Mouse (Mus musculus) forebrain, embryonic 13.5 days (tissue): Measurements from ENCODE around the gene Cfap20. TPM values are rescaled to one million over a fixed set of nuclear protein-coding genes. Genes with fewer than 3 reads are reported as not detected.
A peak's percentile ranks its signal among the peaks of the same experiment; 100 is the strongest.

Experiments used
- ATAC-seq: fragments of 200-750 bp; cut with Nextera tagmentation; 2 replicates; pipeline ENCODE4 v1.8.0; 2017
- H3K27ac ChIP-seq: fragments of 300-500 bp; sonication (generic); 2 replicates; pipeline ENCODE4 v1.5.1; 2015; ENCODE audit warnings: inconsistent platforms, mild to moderate bottlenecking, moderate library complexity
- H3K27me3 ChIP-seq: fragments of 300-500 bp; sonication (generic); 2 replicates; pipeline ENCODE4 v1.6.1; 2015; ENCODE audit warnings: mild to moderate bottlenecking, inconsistent platforms
- H3K36me3 ChIP-seq: fragments of 300-500 bp; sonication (generic); 2 replicates; pipeline ENCODE4 v1.6.1; 2015; ENCODE audit warnings: mild to moderate bottlenecking, inconsistent platforms; ENCODE audit not compliant: poor library complexity, severe bottlenecking
- H3K4me1 ChIP-seq: fragments of 300-500 bp; sonication (generic); 2 replicates; pipeline ENCODE4 v1.6.1; 2015; ENCODE audit warnings: inconsistent platforms
- H3K4me2 ChIP-seq: fragments of 300-500 bp; sonication (generic); 2 replicates; pipeline ENCODE4 v1.6.1; 2015; ENCODE audit warnings: inconsistent platforms, mild to moderate bottlenecking, moderate library complexity
- H3K4me3 ChIP-seq: fragments of 300-500 bp; sonication (generic); 2 replicates; pipeline ENCODE4 v1.5.1; 2015; ENCODE audit warnings: mild to moderate bottlenecking, inconsistent platforms
- H3K9ac ChIP-seq: fragments of 300-500 bp; sonication (generic); 2 replicates; pipeline ENCODE4 v1.6.1; 2015; ENCODE audit warnings: mild to moderate bottlenecking, inconsistent platforms
- H3K9me3 ChIP-seq: fragments of 300-500 bp; sonication (generic); replicated peaks from 2 replicates; pipeline ENCODE4 v1.6.1; 2016; ENCODE audit warnings: inconsistent platforms
- WGBS: fragments of 180-500 bp; shearing (Covaris S2); methylation state at CpG from one replicate; pipeline ENCODE4 v1.1.7; 2015; 5-methylcytosine and 5-hydroxymethylcytosine counted together
- polyA plus RNA-seq: library from polyadenylated mRNA; unstranded; fragments of >200 nt; fragmentation: Nextera tagmentation; extraction: Ambion mirVana; gene quantifications from 2 replicates; pipeline ENCODE4 v1.2.1, GENCODE M21; 2015

Cfap20 gene
- polyA plus RNA-seq, 1 experiment from 2014 or later: 144 TPM

GRCm38 (mm10) chr8:95435930-95436329 lies 1.3 kb upstream of the Cfap20 start:
- peaks cover 2% of the 10 kb centered on the region; the same call in 1 of the 2 replicates for H3K36me3 ChIP-seq
- no peak for ATAC-seq
- no peaks in the 10 kb centered on the region for H3K9me3 ChIP-seq
- H3K27me3 ChIP-seq: no peaks in the 10 kb centered on the region
- no peak overlapping the region for H3K4me3 ChIP-seq
- no peak overlapping the region for H3K4me2 ChIP-seq
- peaks cover 36% of the 10 kb centered on the region for H3K4me1 ChIP-seq
- no peak overlapping the region for H3K9ac ChIP-seq
- 90% methylated on average over 3 of the region's 3 CpGs for WGBS
- no peak overlapping the region for H3K27ac ChIP-seq

GRCm38 (mm10) chr8:95435471-95435870 lies 802 bp upstream of the Cfap20 start:
- Histone ChIP-seq H3K4me1 (peaks cover 40% of the 10 kb centered on the region), H3K36me3 (peaks cover 2% of the 10 kb centered on the region; the same call in 1 of the 2 replicates), H3K9ac (no peak overlapping the region), H3K27ac (0 out of 2 replicates have a peak overlapping the region, but pooled peaks have one; percentile 93), H3K27me3 (no peaks in the 10 kb centered on the region), H3K4me2 (no peak overlapping the region), H3K9me3 (no peaks in the 10 kb centered on the region), H3K4me3 (peak overlapping the region; percentile 95; the same call in 1 of the 2 replicates)
- ATAC-seq: no peak
- 87% methylated on average over 9 of the region's 9 CpGs for WGBS

GRCm38 (mm10) chr8:95434233-95434632 lies 436 bp downstream of the Cfap20 start:
- Histone ChIP-seq H3K4me1 (peaks cover 53% of the 10 kb centered on the region), H3K27ac (peak overlapping the region; percentile 93), H3K9me3 (no peaks in the 10 kb centered on the region), H3K9ac (peak overlapping the region; percentile 94), H3K4me3 (peak overlapping the region; percentile 95), H3K36me3 (peaks cover 2% of the 10 kb centered on the region; the same call in 1 of the 2 replicates), H3K4me2 (peak overlapping the region; percentile 81), H3K27me3 (no peaks in the 10 kb centered on the region)
- no peak for ATAC-seq
- under 1% methylated on average over 25 of the region's 25 CpGs for WGBS

- H3K27ac ChIP-seq: no peak overlapping the region
- H3K27me3 ChIP-seq: no peaks in the 10 kb centered on the region
- no peaks in the 10 kb centered on the region for H3K9me3 ChIP-seq
- H3K36me3 ChIP-seq: peaks cover 2% of the 10 kb centered on the region; the same call in 1 of the 2 replicates
- WGBS: 62% methylated on average over 4 of the region's 4 CpGs
- peaks cover 64% of the 10 kb centered on the region for H3K4me1 ChIP-seq
- H3K4me3 ChIP-seq: peak overlapping the region; percentile 95
- peak overlapping the region; percentile 81 for H3K4me2 ChIP-seq
- H3K9ac ChIP-seq: peak overlapping the region; percentile 94
- ATAC-seq: no peak
Measured at GRCm38 (mm10) chr8:95433124-95433523, 1.5 kb downstream of the Cfap20 start.

- H3K4me1 ChIP-seq: peaks cover 70% of the 10 kb centered on the region
- peak overlapping the region; percentile 81 for H3K4me2 ChIP-seq
- no peak overlapping the region; the same call in 1 of the 2 replicates for H3K9ac ChIP-seq
- H3K36me3 ChIP-seq: peaks cover 2% of the 10 kb centered on the region; the same call in 1 of the 2 replicates
- ATAC-seq: no peak
- no peaks in the 10 kb centered on the region for H3K9me3 ChIP-seq
- H3K4me3 ChIP-seq: 0 out of 2 replicates have a peak overlapping the region, but pooled peaks have one; percentile 95
- no peak overlapping the region for H3K27ac ChIP-seq
- H3K27me3 ChIP-seq: no peaks in the 10 kb centered on the region
- 66% methylated on average over 3 of the region's 3 CpGs for WGBS
Measured at GRCm38 (mm10) chr8:95432471-95432870, 2.2 kb downstream of the Cfap20 start.

- Histone ChIP-seq H3K27me3 (no peaks in the 10 kb centered on the region), H3K27ac (peak overlapping the region; percentile 89), H3K36me3 (peaks cover 2% of the 10 kb centered on the region; the same call in 1 of the 2 replicates), H3K4me3 (peak overlapping the region; percentile 3; the same call in 1 of the 2 replicates), H3K4me2 (peak overlapping the region; percentile 40), H3K9ac (peak overlapping the region; percentile 31; the same call in 1 of the 2 replicates), H3K4me1 (peaks cover 91% of the 10 kb centered on the region), H3K9me3 (no peaks in the 10 kb centered on the region)
- 1% methylated on average over 3 of the region's 3 CpGs for WGBS
- ATAC-seq: peak; percentile 19
Measured at GRCm38 (mm10) chr8:95429945-95430344, 4.7 kb downstream of the Cfap20 start.

- peak overlapping the region; percentile 48 for H3K4me2 ChIP-seq
- H3K36me3 ChIP-seq: peaks cover 11% of the 10 kb centered on the region
- no peaks in the 10 kb centered on the region for H3K9me3 ChIP-seq
- peak overlapping the region; percentile 89 for H3K27ac ChIP-seq
- WGBS: 22% methylated on average over 12 of the region's 12 CpGs
- ATAC-seq: peak; percentile 55
- no peaks in the 10 kb centered on the region for H3K27me3 ChIP-seq
- H3K4me1 ChIP-seq: peaks cover 78% of the 10 kb centered on the region
- H3K9ac ChIP-seq: no peak overlapping the region
- 0 out of 2 replicates have a peak overlapping the region, but pooled peaks have one; percentile 9 for H3K4me3 ChIP-seq
Measured at GRCm38 (mm10) chr8:95427594-95428535, 6.8 kb downstream of the Cfap20 start.

GRCm38 (mm10) chr8:95426781-95427281 lies 7.8 kb downstream of the Cfap20 start:
- peaks cover 67% of the 10 kb centered on the region for H3K4me1 ChIP-seq
- H3K4me2 ChIP-seq: peak overlapping the region; percentile 48
- peaks cover 19% of the 10 kb centered on the region for H3K36me3 ChIP-seq
- peak overlapping the region; percentile 89 for H3K27ac ChIP-seq
- WGBS: 13% methylated on average over 2 of the region's 2 CpGs
- peak; percentile 75 for ATAC-seq
- 0 out of 2 replicates have a peak overlapping the region, but pooled peaks have one; percentile 23 for H3K9ac ChIP-seq
- no peaks in the 10 kb centered on the region for H3K9me3 ChIP-seq
- H3K27me3 ChIP-seq: no peaks in the 10 kb centered on the region
- no peak overlapping the region for H3K4me3 ChIP-seq

- no peak overlapping the region for H3K27ac ChIP-seq
- H3K4me2 ChIP-seq: no peak overlapping the region
- H3K9ac ChIP-seq: no peak overlapping the region
- peaks cover 41% of the 10 kb centered on the region for H3K36me3 ChIP-seq
- ATAC-seq: no peak
- no peak overlapping the region for H3K4me3 ChIP-seq
- H3K27me3 ChIP-seq: no peaks in the 10 kb centered on the region
- no peaks in the 10 kb centered on the region for H3K9me3 ChIP-seq
- 88% methylated on average over 7 of the region's 7 CpGs for WGBS
- H3K4me1 ChIP-seq: peaks cover 47% of the 10 kb centered on the region
Measured at GRCm38 (mm10) chr8:95424682-95425081, 10.0 kb downstream of the Cfap20 start.

GRCm38 (mm10) chr8:95422193-95422810 lies 12.4 kb downstream of the Cfap20 start:
- Histone ChIP-seq H3K9me3 (no peaks in the 10 kb centered on the region), H3K27me3 (no peaks in the 10 kb centered on the region), H3K9ac (no peak overlapping the region), H3K36me3 (peaks cover 53% of the 10 kb centered on the region), H3K4me2 (no peak overlapping the region), H3K4me1 (peaks cover 23% of the 10 kb centered on the region), H3K27ac (no peak overlapping the region), H3K4me3 (no peak overlapping the region)
- no peak for ATAC-seq
- 95% methylated on average over 14 of the region's 14 CpGs for WGBS

- Histone ChIP-seq H3K9ac (no peak overlapping the region), H3K4me2 (no peak overlapping the region), H3K4me3 (no peak overlapping the region), H3K27ac (no peak overlapping the region), H3K36me3 (no peaks in the 10 kb centered on the region), H3K27me3 (no peaks in the 10 kb centered on the region), H3K9me3 (no peaks in the 10 kb centered on the region), H3K4me1 (peaks cover 7% of the 10 kb centered on the region)
- WGBS: 57% methylated on average over 10 of the region's 10 CpGs
- ATAC-seq: 0 out of 2 replicates have a peak, but pooled peaks have one; percentile 38
Measured at GRCm38 (mm10) chr8:95411309-95411972, 23.2 kb downstream of the Cfap20 start.
